Mouse (Mus musculus) mouse trophoblast stem cell (cell line): Measurements from ENCODE around the gene Inca1.

ENCODE experiments used
- in situ Hi-C, 2 experiments: fragments of 300-500 bp; cut with MseI, MboI; formaldehyde crosslinking; loops; 2 replicates in 1 of 2; 3 replicates in 1 of 2; pipeline ENCODE4 v1.15.1; 2025

Gene Inca1

DNA sequence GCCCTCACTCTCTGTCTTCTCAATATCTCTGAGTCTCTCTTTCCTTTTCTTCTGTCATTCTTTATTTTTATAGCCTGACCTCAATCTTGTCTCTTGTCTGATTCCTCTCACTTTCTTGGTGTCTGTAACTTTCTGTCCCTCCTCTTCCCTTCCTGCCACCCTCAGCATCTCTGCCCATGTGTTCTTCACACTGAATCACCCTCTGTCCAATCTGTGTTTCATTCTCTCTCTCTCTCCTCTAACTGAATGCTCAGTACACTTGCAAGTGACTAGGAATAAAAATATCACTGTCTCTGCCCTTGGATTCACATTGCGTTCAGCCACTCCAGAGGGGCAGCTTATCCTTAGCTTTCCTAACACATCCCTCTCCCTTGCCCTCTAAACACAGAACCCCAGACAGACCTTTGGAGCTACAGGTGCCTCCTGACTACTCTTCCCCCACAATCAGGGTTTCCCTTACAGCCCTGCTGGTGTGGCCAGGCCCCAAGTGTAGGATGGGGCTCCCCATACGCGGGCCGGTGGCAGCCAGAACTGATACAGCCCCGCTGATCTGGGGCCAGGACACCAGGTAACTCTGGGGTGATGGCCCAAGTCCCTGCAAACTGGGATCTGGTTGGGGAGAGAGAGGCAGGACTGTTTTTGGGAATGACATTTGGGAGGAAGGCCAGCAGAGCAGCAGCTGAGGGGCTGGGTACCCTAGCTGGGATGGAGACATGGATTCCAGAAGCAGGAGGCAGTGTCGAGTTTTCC, 2.2 kb upstream of the Inca1 start:
- in situ Hi-C loops: no loop called here

DNA sequence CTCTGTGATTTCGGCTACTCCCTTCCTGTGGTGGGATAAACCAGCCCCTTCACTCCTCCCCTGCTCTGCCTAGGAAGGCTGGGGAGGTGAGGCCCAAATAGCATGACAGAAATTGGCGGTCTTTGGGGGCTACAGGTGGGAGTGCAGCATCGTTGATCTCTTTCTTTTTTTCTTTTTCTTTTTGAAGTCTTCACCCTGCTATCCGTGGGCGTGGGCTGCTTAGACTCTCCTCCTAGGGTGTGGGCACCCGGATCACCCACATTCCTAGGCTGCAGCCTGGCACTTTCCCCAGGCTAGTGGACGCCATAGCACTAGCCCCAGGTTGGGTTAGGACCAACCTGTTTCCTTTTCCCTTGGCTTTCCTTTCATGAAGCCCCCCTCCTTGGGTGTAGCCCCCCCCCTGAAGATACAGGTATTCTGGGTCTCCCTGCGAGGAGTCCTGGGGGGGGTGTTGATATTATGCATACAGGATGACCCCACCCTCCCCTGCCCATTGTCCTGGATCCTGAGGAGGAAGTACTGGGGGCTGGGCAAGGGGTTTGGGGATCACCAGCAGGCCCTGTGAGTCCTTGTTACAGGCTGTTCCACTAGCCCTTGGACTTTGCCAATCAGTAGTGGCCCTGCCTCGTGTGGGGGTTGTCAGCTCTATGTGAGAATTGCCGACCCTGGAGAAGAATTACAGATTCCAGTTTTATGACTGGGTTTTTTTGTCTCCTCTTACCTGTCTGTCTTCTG, 1.4 kb upstream of the Inca1 start:
- in situ Hi-C loops: no loop called here

DNA sequence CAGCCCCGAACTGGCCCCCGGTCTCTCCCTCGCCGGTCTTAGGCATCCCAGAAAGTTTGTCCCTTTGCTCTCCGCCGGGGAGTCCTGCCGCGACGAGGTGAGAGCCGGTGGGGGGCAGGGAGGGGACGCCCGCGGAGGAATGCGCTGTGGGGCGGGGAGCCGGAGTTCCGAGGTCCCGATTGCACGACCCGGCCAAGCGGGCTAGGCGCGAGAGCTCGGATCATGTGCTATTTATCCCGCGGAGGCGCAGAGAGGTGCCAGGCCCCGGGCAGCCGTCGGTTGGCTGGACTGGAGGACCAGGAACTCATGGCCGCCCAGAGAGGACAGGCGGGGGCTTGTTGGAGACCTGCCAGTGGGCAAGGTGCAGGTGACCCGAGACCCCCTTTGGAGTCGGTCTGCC, 658 bp upstream of the Inca1 start:
- in situ Hi-C loops: no loop called here

DNA sequence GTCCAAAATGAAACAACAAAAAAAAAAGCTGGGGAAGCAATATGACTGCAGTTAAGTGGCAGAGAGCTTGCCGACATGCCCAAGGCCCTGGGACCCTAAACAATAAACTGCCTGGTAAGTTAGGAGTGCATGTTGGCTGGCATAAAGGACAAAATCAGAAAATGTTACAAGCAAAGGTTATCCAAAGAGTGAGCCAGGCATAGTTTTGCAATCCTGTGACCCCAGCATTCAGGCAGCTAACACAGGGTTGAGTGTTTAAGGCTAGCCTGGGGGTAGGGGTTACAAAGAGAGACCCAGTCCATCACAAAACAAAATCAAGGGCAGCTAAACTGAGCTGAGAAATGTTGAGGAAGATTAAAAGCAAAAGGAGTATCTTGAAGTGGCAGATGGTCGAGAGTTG, 904 bp downstream of the Inca1 start:
- in situ Hi-C loops: no loop called here

DNA sequence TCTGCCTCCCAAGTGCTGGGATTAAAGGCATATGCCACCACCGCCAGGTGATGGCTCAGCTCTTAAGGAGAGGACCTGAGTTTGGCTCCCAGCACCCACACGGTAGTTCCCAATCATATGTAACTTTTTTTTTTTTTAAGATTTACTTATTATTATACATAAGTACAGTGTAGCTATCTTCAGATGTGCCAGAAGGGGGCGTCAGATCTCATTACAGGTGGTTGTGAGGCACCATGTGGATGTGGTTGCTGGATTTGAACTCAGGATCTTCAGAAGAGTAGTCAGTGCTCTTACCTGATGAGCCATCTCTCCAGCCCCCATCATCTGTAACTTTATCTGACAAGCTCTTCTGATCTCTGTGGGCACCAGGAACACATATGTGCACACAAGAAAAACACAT, 2.6 kb downstream of the Inca1 start:
- in situ Hi-C loops: no loop called here

DNA sequence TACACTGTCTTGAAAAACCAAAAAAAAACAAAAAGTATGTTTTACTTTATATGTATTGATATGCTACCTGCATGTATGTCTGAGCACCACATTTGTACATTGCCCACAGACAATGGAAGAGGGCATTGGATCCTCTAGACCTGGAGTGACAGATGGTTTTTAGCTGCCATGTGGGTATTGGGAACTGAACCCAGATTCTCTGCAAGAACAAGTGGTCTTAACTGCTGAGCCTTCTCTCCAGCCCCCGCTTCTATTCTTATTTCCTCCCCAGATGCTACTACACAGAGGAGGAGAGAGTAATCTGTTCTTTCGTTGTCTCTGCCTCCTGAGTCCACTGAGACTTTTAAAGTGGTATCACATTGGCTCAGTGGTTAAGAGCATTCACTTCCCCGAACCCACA, 6.5 kb downstream of the Inca1 start:
- in situ Hi-C loops: no loop called here

DNA sequence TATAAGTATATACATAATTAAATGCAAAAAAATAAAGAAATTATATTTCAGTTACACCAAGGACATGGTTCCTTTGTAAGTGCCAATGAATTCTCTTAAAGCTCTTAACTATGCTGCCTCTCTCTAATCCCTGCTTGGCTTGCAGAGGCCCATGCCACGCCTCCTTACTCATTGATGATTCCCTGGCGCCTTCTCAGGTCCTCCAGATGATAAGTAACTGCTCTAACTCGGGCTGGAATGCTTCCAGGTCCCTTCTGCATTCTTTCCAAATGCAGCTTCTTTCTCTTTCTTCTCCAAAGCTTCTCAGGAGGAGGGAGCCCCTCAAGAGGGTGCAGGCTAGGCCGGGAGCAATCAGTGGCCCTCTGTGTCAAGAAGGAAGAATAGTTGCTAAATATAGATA, 10.4 kb downstream of the Inca1 start:
- in situ Hi-C loops: no loop called here

DNA sequence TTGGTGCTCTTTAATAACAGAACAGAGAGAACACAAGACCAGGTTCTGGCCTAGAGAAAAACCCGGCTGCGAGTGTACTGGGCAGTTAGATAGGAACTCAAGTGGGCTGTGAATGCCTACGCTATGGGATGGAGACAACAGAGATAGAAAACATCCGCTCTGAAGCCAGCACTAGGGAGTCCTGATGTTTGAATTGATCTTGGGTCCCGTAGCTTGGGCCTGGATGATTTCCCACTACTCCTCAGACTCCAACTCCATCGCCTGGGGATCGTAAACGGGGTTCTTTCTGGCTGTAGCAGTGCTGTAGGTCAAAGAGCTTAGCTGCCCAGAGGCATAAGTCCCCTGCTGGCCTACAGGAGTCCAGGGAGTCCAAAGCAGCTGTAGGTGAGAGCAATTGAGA, 11.6 kb downstream of the Inca1 start:
- in situ Hi-C loops: no loop called here

DNA sequence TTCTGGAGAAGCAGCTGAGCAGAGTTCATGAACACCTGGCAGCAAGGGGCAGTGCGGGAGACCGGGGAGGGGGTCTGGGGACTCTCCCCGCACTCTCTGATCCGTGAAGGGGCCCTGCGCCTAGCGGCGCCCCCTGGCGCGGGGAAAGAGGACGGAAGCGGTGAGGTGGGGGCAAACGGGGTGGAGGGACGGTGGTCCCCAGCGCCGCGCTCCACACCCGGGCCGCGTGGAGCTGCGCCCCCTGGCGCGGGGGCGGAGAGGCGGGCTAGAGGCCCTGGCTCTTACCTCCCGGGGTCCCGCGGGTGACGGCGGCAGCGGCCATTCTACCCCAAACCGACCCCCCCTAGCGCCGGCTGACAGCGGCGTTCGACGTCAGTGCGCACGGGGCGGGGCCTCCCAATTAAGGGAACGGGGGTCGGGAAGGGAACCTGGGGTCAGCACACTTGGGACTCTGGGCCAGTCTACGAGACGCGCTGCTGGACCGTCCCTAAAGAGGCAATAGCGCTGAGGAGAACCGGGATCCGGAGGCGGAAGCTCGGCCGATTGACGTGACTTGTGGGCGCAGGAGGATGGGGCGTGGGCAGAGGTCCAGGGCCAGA, 12.3 kb downstream of the Inca1 start, which contains the start of gene Camta2:
TSS of gene Camta2 (minus strand) at position 505 of the 599 bp plus-strand sequence.
- in situ Hi-C loops: no loop called here

DNA sequence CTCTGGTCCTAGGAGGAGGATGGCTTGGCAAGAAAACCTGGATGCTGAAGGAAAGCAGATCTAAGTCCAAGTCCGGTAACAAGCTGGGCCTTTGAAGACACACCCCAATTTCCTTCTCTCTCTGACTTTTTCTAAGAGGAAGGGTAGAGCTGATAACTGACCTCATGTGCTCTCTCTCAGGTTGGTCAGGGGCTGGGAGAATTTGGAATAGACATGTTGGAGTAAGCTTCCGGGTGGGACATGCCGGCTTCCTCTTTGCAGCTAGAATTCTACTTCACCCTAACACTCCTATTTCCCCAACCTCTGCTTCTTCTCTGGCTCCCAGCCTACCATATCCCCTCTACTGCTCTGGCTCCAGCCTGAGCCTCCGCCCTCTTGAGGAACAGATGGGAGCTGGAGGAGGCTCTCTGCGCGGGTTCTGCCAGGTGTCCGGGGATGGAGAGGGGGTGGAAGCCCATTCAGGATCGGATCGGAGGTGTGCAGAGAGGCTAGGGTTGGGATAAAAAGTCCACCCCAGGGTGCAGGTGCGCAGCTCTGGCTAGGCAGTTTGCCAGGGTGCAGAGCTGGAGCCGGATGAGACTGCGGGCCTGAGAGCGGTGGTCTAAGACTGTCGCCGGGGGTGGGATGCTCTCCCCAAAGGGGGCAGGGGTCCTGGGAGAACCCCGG, 12.9 kb downstream of the Inca1 start:
- in situ Hi-C loops: no loop called here

DNA sequence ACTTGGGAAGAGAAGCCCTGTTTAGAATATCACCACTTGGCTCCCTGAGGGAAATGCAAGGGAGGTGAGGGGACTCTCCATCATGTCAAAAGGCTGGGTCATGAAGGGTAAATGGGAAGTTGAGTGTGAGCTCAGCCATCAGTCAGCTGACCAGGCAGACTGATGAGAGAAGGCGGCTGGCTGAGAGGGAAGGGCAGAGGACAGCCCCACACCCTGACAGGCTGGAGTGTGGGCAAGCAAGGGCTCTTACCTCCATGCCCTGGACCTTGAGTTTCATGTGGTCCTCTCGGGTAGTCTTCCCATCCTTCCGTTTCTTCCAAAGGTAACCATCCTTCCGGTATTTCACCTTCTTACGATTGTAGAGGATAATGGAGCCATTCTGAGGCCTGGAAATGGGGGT, 16.3 kb downstream of the Inca1 start:
- in situ Hi-C loops: no loop called here

DNA sequence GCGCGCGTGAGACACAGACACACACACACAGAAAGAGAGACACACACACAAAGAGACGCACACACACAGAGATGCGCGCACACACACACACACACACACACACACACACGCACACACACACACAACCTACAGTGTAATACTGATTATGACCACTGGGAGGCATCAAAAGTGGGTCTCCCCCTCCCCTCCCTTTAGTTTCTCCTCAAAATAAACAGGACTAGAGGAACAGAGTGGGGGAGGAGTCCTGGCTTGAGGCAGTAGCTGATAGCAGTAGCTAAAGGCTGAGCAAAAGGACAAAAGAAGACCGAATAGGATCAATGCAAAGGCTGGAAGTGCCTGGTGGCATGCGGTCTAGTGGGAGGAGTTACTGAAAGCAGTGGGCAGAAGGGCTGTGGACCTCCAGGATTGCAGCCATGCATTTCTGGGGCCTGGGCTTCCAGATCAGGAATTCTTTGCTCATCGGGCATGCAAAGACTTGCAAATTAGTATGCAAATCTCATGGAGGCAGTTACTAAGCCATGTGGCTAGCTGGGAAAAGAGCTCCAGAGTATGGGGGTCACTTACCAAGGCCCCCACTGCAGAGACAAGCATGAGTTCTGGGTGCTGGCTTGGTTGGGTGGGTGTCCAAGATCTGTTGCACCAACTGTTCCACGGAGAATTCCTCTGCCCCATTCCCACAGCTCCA, 17.9 kb downstream of the Inca1 start:
- in situ Hi-C loops: no loop called here

DNA sequence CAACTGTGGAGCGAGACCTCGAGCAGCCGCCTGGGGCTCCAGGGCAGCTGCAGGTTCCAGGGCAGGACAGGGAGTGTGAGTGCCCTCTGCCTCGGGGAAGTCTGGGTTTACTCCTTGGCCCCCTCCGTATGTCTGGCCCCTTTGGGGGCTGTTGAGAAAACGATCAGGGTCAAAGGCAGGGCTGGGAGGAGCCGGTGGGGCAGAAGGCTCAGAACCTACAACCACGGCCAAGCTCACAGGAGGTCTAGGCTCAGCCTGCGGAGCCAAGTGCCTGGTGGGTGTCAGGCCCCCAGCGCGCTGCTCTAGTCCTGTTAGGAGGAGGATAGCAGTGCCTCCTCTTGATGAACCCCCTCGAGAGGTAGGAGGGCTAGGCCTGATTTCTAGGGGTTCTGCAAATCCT, 18.8 kb downstream of the Inca1 start:
- in situ Hi-C loops: no loop called here

DNA sequence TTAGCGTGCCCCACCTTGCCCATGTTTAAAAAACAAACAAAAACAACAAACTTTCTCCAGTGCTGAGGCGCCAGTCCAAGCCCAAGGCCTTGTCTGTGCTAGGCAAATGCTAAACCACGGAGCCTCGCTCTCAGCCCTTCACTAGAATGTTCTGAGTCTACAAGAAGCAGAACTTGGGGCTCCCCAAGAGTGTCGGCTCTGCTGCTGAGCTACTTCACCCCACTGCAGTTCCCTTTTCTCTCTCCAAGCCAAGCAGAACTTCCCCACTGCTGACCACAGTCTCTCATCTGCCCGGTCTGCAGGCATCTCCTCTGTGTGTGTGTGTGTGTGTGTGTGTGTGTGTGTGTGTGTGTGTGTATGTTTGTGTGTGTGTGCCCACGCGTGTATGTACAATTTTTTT, 20.1 kb downstream of the Inca1 start:
- in situ Hi-C loops: no loop called here

DNA sequence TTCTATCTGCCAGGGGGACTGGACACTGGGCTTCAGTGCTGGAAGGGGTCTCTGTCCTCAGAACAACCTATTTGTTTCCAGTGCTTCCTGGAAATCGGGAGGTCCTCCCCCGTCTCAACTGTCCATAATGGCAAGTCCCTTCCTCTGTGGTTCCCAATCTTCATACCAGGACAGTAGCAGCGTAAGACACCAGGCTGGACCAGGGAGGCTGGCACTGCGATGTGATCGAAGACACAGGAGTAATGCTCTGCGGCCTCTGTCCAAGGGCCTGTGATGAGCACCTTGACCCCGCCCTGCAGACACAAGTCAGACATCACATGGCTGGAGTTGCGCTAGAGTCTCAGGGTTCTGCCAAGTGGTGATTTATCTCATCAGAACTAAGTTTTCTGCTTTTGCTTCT, 20.6 kb downstream of the Inca1 start:
- in situ Hi-C loops: no loop called here

DNA sequence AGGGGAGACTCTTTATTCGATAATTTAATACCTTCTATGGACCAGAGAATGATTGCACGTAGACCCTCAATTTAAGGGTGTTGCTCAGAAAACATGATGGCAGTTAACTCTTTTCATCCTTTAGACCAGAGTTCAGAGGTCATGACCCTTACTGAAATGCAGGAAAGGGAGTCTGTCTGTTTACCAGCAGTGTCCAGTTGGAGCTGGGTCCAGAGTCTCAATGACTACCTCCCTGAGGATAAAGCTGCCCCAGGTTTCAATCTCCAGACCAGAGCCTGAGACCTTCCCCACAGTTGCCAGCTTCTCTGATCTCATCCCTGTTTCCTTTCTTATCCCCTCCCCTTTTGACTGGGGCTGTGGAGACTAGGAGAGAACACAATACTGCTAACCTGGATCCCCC, 21.4 kb downstream of the Inca1 start:
- in situ Hi-C loops: no loop called here

DNA sequence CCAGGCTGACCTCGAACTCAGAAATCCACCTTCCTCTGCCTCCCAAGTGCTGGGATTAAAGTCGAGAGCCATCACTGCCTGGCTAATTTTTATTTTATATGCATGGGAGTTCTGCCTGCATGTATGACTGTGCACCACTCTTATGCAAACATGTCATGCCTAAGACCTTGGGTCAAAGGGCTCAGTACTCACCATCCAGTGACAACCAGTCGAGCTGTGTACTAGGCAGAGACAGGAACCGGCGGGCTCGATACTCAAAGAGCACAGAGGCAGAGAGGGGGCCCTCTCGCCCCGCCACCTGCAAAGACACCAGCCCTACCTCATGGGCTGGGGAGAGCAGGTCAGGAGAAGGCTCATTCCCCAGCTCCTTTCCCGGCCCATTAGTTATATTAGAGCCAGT, 21.9 kb downstream of the Inca1 start:
- in situ Hi-C loops: no loop called here

DNA sequence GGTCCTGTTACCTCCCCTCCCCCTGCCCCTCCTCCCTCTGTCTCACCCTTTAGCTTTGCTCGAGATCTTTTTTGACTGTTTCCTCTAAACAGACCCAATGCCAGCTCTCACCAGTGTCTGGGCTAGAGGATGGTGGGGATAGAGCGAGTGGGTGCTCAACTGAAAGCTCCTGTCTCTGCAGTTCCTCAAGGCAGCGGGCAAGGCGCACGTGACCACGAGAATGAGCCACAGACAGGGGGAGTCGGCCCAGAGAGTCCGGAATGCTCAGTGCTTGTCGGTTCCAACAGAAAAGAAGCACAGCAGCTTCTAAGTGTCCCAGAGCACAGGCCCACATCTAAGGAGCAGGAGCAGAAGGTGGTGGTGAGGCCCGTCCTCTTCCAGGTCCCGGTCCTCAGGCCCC, 25.5 kb downstream of the Inca1 start:
- in situ Hi-C loops: no loop called here

DNA sequence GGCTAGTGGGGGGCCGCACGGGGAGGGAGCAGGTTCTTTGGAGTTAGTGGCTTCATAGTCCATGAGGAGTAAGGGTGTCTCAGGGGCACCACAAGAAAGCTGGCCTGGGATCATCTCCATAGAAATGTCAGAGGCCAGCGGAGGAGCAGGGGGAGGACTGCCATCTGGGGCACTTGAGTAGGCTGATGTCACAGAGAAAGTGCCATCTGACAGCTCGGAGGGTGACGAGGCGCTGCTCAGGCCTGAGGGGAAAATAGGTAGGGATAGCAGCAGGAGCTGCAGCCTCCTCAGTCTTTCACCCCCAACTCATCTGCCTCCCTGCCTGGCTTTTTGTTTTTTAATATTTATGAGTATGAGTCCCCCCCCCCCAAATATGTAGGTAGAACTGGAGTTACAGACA, 25.9 kb downstream of the Inca1 start:
- in situ Hi-C loops: no loop called here

DNA sequence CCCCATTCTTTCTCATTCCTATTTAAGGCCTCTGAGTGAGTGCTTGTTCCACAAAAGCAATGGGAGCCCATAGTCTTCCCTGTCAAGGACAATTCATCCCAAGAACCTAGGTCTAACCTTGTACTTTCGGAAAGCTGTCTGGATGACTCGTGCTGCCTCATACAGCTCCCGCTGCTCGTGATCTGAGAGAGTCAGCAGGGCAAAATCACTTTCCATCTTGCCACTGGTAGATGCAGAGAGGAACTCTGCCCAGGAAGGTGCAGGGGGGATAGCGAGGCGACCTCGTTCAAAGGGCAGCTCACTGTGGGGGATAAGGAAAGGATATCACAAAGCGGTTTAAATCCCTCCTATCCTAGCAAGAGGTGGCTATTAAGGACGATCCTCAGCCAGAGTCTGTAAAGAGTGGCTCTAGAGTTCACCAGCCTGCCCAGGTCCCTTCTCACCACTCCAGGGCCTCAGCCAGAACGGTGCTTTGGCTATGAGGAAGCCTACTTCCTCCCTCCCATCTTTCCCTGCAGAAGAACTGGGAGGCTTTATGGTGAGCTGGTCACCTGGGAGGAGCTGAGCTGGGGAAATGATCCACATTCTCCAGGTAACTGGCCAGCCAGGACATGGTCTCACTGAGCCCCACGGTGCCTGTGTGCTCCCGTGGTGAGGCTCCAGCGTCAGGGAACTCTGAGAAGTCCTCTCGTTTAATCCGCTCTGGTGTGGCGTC, 28.5 kb downstream of the Inca1 start:
- in situ Hi-C loops: no loop called here

DNA sequence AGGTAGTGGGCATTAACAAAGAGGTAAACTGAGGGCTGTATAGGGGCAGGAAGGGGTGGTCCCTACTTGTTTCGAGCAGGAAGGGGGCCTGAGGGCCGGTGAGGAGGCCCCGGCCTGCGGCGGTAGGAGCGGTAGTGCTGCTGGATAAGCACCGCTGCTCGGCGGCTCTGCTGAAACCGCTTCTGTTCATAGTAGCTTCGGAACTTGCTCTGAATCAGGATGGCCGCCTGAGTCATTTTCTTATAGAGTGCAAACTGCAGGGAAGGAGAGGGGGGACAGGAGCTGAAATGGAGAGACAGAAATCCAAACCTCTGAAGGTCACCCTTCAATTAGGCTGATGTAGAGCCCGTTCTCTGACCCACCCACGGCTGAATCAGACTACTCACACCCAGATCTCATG, 29.5 kb downstream of the Inca1 start:
- in situ Hi-C loops: no loop called here
